Mouse (Mus musculus) MEL (cell line): Measurements from ENCODE around the gene Dntt.

Experiments
- CHD2 ChIP-seq: IDR thresholded peaks from 2 replicates; pipeline ENCODE4 v1.6.1; 2011; ENCODE audit warnings: low read length, improper control_type of control experiment
- CTCF ChIP-seq, 3 experiments: IDR thresholded peaks in 2 of 3; conservative IDR thresholded peaks in 1 of 3; 2 replicates each; pipeline ENCODE4 v1.5.1; 2011 to 2012; ENCODE audit warnings: low read length in 3 of 3, low read depth in 2 of 3, mild to moderate bottlenecking in 2 of 3, improper control_type of control experiment in 1 of 3, inconsistent platforms in 1 of 3, mixed read lengths in 1 of 3, moderate library complexity in 1 of 3; ENCODE audit not compliant: control insufficient read depth in 1 of 3, insufficient read depth in 1 of 3, poor library complexity in 1 of 3, severe bottlenecking in 1 of 3
- E2F4 ChIP-seq: IDR thresholded peaks from 2 replicates; pipeline ENCODE4 v1.6.1; 2011; ENCODE audit warnings: low read depth, low read length, improper control_type of control experiment, borderline replicate concordance
- KAT2A ChIP-seq: conservative IDR thresholded peaks from 2 replicates; pipeline ENCODE4 v1.6.1; 2012; ENCODE audit warnings: low read depth, low read length, improper control_type of control experiment, inconsistent platforms
- MAX ChIP-seq: IDR thresholded peaks from 2 replicates; pipeline ENCODE4 v1.6.1; 2011; ENCODE audit warnings: low read length, improper control_type of control experiment
- POLR2AphosphoS2 ChIP-seq: IDR thresholded peaks from 2 replicates; pipeline ENCODE4 v1.6.1; 2011; ENCODE audit warnings: low read length, improper control_type of control experiment
- TAL1 ChIP-seq: IDR thresholded peaks from 2 replicates; pipeline ENCODE4 v1.6.1; 2012; ENCODE audit warnings: mild to moderate bottlenecking, inconsistent platforms, low read length, moderate library complexity, mixed read lengths
- ZC3H11A ChIP-seq: IDR thresholded peaks from 2 replicates; pipeline ENCODE4 v1.6.1; 2012; ENCODE audit warnings: low read depth, mild to moderate bottlenecking, inconsistent platforms, low read length, improper control_type of control experiment

- TF ChIP-seq ZC3H11A (no peak), POLR2AphosphoS2 (no peak), CHD2 (no peak), CTCF (IDR thresholded peaks at IDR 0.05 in 2 of 3, conservative IDR thresholded peaks at IDR 0.05 in 1 of 3; ENCODE audit: control insufficient read depth in 1 of 3, insufficient read depth in 1 of 3, low read depth in 2 of 3, low read length in 3 of 3, poor library complexity in 1 of 3, severe bottlenecking in 1 of 3) (no peak), E2F4 (no peak), KAT2A (no peak), MAX (no peak), TAL1 (no peak)
Observed at GRCm38 (mm10) chr19:40993356-40993755, 35.7 kb upstream of the Dntt start.
